ENCODE assay signal across 25 mouse cellular contexts in the genomic region with DNA sequence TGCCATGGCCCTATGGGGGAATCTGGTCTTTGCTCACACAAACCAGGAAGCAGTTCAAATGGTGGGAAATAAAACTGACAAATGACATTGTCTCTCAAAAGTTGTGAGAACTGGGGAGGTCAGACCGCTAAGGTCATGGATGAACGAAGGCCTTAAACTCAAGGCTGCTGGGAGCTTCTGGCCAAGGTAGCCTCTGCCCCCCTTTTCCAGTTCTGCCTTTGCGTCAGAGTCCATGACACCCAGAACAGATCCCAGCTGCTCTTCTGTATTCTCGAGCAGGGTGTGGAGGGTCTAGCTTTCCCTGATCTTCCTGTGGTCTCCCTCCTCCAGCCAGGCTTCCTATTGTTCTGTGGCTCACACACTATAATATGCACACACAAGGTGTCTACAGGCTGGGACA. TPM values are rescaled to one million over a fixed set of nuclear protein-coding genes. Genes with fewer than 3 reads are reported as not detected.
DNase-seq lines count a peak whose midpoint lies in the region; ATAC-seq lines count a peak whose summit lies in the region.
"Had no signal": no experiment of that assay in that cellular context is flagged by ENCODE, and none has a peak within 500 bp of the region (broad histone marks: within the 10 kb centered on the region; RNA-seq: fewer than 3 reads in every experiment).

No protein-coding gene starts in this region.

- ATAC-seq in embryonic facial prominence, embryonic 13.5 days (ENCODE audit: insufficient number of reproducible peaks, insufficient read depth, low FRiP score, low TSS enrichment, low read depth) = peak; percentile 64; the same call in 1 of the 2 replicates
- ATAC-seq in kidney, embryonic 15.5 days (replicated peaks; ENCODE audit: low FRiP score) = peak; percentile 58; the same call in 1 of the 2 replicates
- peak; percentile 27; the same call in 1 of the 2 replicates for ATAC-seq in stomach, embryonic 15.5 days (ENCODE audit: insufficient read depth, low FRiP score, low read depth)
- ATAC-seq: forebrain, embryonic 15.5 days; Patski had no signal

- H3K27ac ChIP-seq in embryonic facial prominence, embryonic 13.5 days = 0 out of 2 replicates have a peak overlapping the region, but pooled peaks have one; percentile 16
- no peak overlapping the region for H3K27ac ChIP-seq in embryonic facial prominence, embryonic 10.5 days (replicated peaks)
- H3K27ac ChIP-seq in kidney, embryonic 15.5 days = no peak overlapping the region
- H3K27ac ChIP-seq in stomach, embryonic 15.5 days = no peak overlapping the region
- H3K27ac ChIP-seq: embryonic facial prominence, embryonic 12.5 days; forebrain, embryonic 12.5 days; forebrain, embryonic 15.5 days; heart, adult 2 months; heart, embryonic 10.5 days; hindbrain, embryonic 12.5 days; hindbrain, embryonic 15.5 days had no signal

- H3K36me3 ChIP-seq in embryonic facial prominence, embryonic 13.5 days = no peaks in the 10 kb centered on the region
- H3K36me3 ChIP-seq in embryonic facial prominence, embryonic 10.5 days (replicated peaks) = no peaks in the 10 kb centered on the region
- no peaks in the 10 kb centered on the region for H3K36me3 ChIP-seq in kidney, embryonic 15.5 days
- no peaks in the 10 kb centered on the region for H3K36me3 ChIP-seq in stomach, embryonic 15.5 days
- H3K36me3 ChIP-seq: embryonic facial prominence, embryonic 12.5 days; forebrain, embryonic 12.5 days; forebrain, embryonic 15.5 days; G1E; heart, embryonic 10.5 days; hindbrain, embryonic 12.5 days; hindbrain, embryonic 15.5 days had no signal

- DNase-seq in embryonic facial prominence, embryonic 10.5 days (ENCODE audit: low spot score) = no peak
- no peak for DNase-seq in kidney, postnatal 25 days
- peak; percentile 56 for DNase-seq in kidney, postnatal 10 days
- no peak for DNase-seq in kidney, adult 18-20 months
- DNase-seq in cerebellum, postnatal 36 days = no peak
- DNase-seq: adrenal gland, postnatal 25 days; B cell, adult 2 months; cerebellum, adult 11-12 months; cerebellum, adult 8-10 months; cerebellum, postnatal 10 days; gastrocnemius, postnatal 25 days; heart, adult 2 months had no signal

- H3K4me1 ChIP-seq in embryonic facial prominence, embryonic 13.5 days = no peaks in the 10 kb centered on the region
- H3K4me1 ChIP-seq in embryonic facial prominence, embryonic 10.5 days = no peaks in the 10 kb centered on the region
- H3K4me1 ChIP-seq in kidney, embryonic 15.5 days = 0 out of 2 replicates have a peak, but pooled peaks cover 3% of the 10 kb centered on the region
- no peaks in the 10 kb centered on the region for H3K4me1 ChIP-seq in stomach, embryonic 15.5 days
- H3K4me1 ChIP-seq: embryonic facial prominence, embryonic 12.5 days; forebrain, embryonic 12.5 days; forebrain, embryonic 15.5 days; heart, embryonic 10.5 days; hindbrain, embryonic 12.5 days; hindbrain, embryonic 15.5 days had no signal

- H3K9ac ChIP-seq in embryonic facial prominence, embryonic 13.5 days = no peak overlapping the region
- no peak overlapping the region for H3K9ac ChIP-seq in kidney, embryonic 15.5 days
- no peak overlapping the region for H3K9ac ChIP-seq in stomach, embryonic 15.5 days
- H3K9ac ChIP-seq: embryonic facial prominence, embryonic 12.5 days; forebrain, embryonic 12.5 days; forebrain, embryonic 15.5 days; hindbrain, embryonic 12.5 days; hindbrain, embryonic 15.5 days had no signal

- no peak overlapping the region for H3K4me3 ChIP-seq in embryonic facial prominence, embryonic 13.5 days
- H3K4me3 ChIP-seq in embryonic facial prominence, embryonic 10.5 days = no peak overlapping the region
- H3K4me3 ChIP-seq in kidney, embryonic 15.5 days (replicated peaks) = no peak overlapping the region
- H3K4me3 ChIP-seq in stomach, embryonic 15.5 days (replicated peaks) = no peak overlapping the region
- H3K4me3 ChIP-seq: embryonic facial prominence, embryonic 12.5 days; erythroblast, embryonic 14.5 days; forebrain, embryonic 12.5 days; forebrain, embryonic 15.5 days; heart, adult 2 months; heart, embryonic 10.5 days; hindbrain, embryonic 12.5 days; hindbrain, embryonic 15.5 days had no signal

- H3K4me2 ChIP-seq in embryonic facial prominence, embryonic 13.5 days = no peak overlapping the region
- no peak overlapping the region for H3K4me2 ChIP-seq in kidney, embryonic 15.5 days
- H3K4me2 ChIP-seq in stomach, embryonic 15.5 days = no peak overlapping the region
- H3K4me2 ChIP-seq: embryonic facial prominence, embryonic 12.5 days; forebrain, embryonic 12.5 days; forebrain, embryonic 15.5 days; hindbrain, embryonic 12.5 days; hindbrain, embryonic 15.5 days had no signal

- no peaks in the 10 kb centered on the region for H3K9me3 ChIP-seq in embryonic facial prominence, embryonic 13.5 days
- H3K9me3 ChIP-seq in embryonic facial prominence, embryonic 10.5 days = no peaks in the 10 kb centered on the region
- H3K9me3 ChIP-seq in kidney, embryonic 15.5 days (replicated peaks) = no peaks in the 10 kb centered on the region
- no peaks in the 10 kb centered on the region for H3K9me3 ChIP-seq in stomach, embryonic 15.5 days
- H3K9me3 ChIP-seq: embryonic facial prominence, embryonic 12.5 days; forebrain, embryonic 12.5 days; forebrain, embryonic 15.5 days; G1E; heart, embryonic 10.5 days; hindbrain, embryonic 12.5 days; hindbrain, embryonic 15.5 days had no signal

- H3K27me3 ChIP-seq in embryonic facial prominence, embryonic 13.5 days = no peaks in the 10 kb centered on the region
- no peaks in the 10 kb centered on the region for H3K27me3 ChIP-seq in embryonic facial prominence, embryonic 10.5 days (replicated peaks; ENCODE audit: low read depth, poor library complexity, severe bottlenecking)
- no peaks in the 10 kb centered on the region for H3K27me3 ChIP-seq in kidney, embryonic 15.5 days
- no peaks in the 10 kb centered on the region for H3K27me3 ChIP-seq in stomach, embryonic 15.5 days (replicated peaks)
- H3K27me3 ChIP-seq: CH12.LX; embryonic facial prominence, embryonic 12.5 days; forebrain, embryonic 12.5 days; forebrain, embryonic 15.5 days; hindbrain, embryonic 12.5 days; hindbrain, embryonic 15.5 days; Patski had no signal

- WGBS in embryonic facial prominence, embryonic 13.5 days = 74% methylated on average over 4 of the region's 4 CpGs
- WGBS in embryonic facial prominence, embryonic 10.5 days = 84% methylated on average over 4 of the region's 4 CpGs
- WGBS in kidney, embryonic 15.5 days = 36% methylated on average over 4 of the region's 4 CpGs
- WGBS in stomach, embryonic 15.5 days = 52% methylated on average over 4 of the region's 4 CpGs

RNA-seq across cellular contexts. Expression of a gene that starts 23.9 kb away (rescaled TPM):
- polyA plus RNA-seq in embryonic facial prominence, embryonic 13.5 days (2015; fragmentation: Nextera tagmentation; extraction: Ambion mirVana) = 56.6 and 60.0 TPM in 2 replicates
- 80.8 and 86.5 TPM in 2 replicates for polyA plus RNA-seq in embryonic facial prominence, embryonic 10.5 days (2016; fragmentation: Nextera tagmentation; extraction: Ambion mirVana)
- 64.9 and 67.7 TPM in 2 replicates for polyA plus RNA-seq in kidney, embryonic 15.5 days (2015; fragmentation: Nextera tagmentation; extraction: Ambion mirVana)
- 64.8 and 69.5 TPM in 2 replicates for polyA plus RNA-seq in stomach, embryonic 15.5 days (2015; fragmentation: Nextera tagmentation; extraction: Ambion mirVana)

RNA-seq across cellular contexts. Expression of a gene that starts 24.3 kb away (rescaled TPM):
- polyA plus RNA-seq in embryonic facial prominence, embryonic 13.5 days (2015; fragmentation: Nextera tagmentation; extraction: Ambion mirVana) = 90.1 and 90.6 TPM in 2 replicates
- 89.5 and 93.4 TPM in 2 replicates for polyA plus RNA-seq in embryonic facial prominence, embryonic 10.5 days (2016; fragmentation: Nextera tagmentation; extraction: Ambion mirVana)
- polyA plus RNA-seq in kidney, embryonic 15.5 days (2015; fragmentation: Nextera tagmentation; extraction: Ambion mirVana) = 73.8 and 80.9 TPM in 2 replicates
- polyA plus RNA-seq in stomach, embryonic 15.5 days (2015; fragmentation: Nextera tagmentation; extraction: Ambion mirVana) = 62.2 and 65.3 TPM in 2 replicates

RNA-seq across cellular contexts. Expression of a gene that starts 39.9 kb away (rescaled TPM):
- 21.5 and 22.4 TPM in 2 replicates for polyA plus RNA-seq in embryonic facial prominence, embryonic 13.5 days (2015; fragmentation: Nextera tagmentation; extraction: Ambion mirVana)
- 20.9 and 23.0 TPM in 2 replicates for polyA plus RNA-seq in embryonic facial prominence, embryonic 10.5 days (2016; fragmentation: Nextera tagmentation; extraction: Ambion mirVana)
- polyA plus RNA-seq in kidney, embryonic 15.5 days (2015; fragmentation: Nextera tagmentation; extraction: Ambion mirVana) = 18.5 and 19.1 TPM in 2 replicates
- polyA plus RNA-seq in stomach, embryonic 15.5 days (2015; fragmentation: Nextera tagmentation; extraction: Ambion mirVana) = 15.6 and 18.0 TPM in 2 replicates
